Mouse (Mus musculus): ENCODE measurements around the gene Ergic1.

Gene Ergic1

DNA sequence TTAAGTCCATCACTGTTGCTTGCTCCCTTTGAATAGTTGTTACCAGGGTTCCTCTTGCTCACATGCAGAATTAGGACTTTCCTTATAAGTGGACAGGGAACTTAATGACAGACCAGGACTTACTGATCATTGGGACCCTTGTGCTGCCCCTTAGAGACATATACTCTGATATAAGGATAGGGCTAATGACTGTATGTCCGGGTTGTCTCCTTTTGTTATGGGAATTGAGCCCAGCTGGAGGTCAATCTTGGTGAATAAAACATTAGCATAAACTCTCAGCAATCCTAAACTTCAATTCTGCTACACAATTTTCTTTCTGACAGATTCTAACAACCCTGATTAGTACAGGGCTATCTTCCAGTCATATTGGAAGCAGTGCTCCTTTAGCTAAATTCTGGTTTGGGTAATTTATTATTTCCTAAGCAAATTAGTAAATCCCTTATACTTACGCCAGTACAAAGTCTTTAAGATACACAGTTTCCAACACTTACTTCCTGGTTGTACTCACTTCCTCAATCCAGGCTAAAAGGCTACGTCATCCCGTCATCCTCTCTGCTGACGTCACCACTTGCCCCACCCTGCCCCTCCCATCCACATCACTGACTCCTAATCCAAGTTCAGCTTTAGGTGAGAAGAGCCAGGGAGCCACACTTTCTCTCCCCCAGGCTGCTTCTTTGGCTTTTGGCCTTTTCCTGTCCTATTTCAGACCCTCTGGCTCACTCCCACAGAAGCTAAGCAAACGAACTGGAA is 23.4 kb upstream of the Ergic1 start:
- no peak for DNase-seq (ENCODE audit: extremely low spot score)

DNA sequence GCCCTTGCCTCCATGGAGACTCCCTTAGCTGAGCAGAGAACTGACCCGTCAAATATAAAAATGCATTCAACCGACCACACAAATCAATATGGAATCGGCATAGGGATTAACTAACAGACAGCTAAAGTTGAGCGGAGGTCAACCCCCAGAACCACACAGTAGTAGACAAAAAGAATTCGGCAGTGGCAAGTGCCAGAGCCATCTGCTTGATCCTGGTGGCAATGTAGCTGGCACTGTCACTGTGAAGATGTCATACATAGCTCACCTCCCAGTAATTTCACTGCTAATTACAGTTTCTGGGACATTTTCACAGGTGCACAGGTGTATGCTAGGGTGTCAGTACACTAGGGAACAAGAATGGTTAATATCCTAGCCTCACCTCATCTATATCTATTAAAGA is 21.2 kb upstream of the Ergic1 start:
- DNase-seq (ENCODE audit: extremely low spot score), result no peak

DNA sequence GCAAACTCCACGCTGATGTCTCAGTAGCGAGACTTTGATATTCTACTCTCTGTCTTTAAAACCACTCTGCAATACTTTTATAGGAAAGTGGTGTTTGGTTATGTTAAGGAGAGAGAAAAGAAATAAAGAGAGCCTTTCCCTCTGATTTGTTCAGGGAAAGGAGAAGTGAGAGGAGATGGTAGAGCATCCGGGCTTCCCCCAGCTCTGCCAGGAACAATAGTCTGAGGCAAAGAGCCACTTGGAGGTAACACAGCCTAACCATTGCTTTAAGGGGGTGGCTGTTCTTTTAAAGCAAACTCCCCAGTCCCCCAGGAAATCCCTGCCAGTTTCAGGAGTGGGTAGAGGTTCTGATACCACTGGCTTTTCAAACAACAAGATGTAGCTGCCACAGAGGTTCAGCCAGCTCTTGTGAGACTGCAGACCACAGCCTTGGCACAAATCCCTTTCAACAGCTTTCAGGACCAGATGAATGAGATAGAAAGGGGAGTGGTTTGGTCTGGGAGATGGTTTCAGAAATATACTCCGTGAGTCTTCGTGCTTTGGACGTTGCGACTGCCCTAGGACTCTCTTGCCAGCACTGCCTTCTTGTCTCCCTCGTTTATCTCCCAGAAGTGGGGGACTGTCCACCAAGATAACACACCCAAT is 16.8 kb upstream of the Ergic1 start:
- no peak for DNase-seq (ENCODE audit: extremely low spot score)

DNA sequence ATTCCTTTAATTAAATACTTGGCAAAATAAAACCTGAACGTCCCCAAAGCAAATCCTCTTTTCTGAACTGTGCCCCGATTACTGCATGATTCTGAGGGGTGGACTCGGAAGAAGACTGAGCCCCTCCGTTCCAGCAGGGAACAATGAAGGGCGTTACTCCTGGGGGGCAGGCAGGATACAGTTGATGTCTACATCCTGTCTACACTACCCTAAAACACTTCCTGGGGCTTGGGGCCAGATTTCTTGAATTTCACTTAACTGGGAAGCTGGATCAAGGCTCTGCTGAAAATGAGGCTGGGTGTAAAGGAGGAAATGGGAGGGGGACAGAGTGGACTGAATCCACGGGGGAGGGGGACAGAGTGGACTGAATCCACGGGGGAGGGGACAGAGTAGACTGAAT is 13.5 kb upstream of the Ergic1 start:
- no peak for DNase-seq (ENCODE audit: extremely low spot score)

DNA sequence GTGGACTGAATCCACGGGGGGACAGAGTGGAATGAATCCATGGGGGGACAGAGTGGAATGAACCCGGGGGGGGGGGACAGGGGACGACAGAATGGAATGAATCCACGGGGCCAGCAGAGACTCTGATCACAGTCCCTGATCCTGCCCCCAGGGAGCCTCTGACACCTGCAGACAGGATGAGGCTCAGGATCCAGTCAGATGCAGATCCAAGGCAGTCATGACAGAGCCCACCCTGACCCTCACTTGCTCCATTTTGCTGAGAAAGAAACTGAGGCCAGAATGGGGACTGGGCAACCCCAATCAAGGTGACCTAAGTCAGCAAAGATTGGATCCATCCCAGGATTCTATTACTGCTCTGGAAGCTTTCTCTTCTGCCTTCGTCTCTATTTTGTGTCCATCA is 12.7 kb upstream of the Ergic1 start:
- DNase-seq (ENCODE audit: extremely low spot score), result no peak

DNA sequence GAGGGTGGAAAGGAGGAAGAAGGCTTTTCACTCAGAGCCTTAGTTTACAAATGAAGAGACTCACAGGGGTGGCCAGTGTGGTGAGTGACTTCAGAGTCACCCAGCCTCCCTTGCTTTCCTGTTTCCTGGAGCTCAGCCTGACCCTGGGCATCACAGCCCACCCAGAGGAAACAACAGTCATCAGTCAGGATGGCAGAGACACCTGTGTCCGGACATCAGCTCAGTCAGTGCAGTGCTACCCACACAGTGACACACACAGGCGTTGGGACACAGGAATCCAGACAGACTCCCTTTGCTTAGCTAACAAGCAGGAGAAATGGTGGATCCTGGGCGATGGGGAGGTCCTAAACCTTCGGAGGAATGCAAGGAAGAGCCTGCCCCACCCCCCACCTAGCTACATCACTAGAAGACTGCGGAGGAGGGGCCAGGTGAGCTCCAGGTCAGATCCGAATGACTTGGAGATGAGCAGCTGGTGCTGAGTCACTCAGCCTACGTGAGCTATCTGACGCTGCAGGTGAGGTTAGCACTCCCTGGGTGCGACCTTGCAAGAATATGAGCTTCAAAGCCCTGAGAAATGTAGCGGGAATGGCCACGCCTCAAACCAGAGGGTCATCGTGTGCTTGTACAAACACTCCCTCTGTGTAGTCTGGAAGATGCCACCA is 12.0 kb upstream of the Ergic1 start:
- peak; percentile 22 for DNase-seq (ENCODE audit: extremely low spot score)

DNA sequence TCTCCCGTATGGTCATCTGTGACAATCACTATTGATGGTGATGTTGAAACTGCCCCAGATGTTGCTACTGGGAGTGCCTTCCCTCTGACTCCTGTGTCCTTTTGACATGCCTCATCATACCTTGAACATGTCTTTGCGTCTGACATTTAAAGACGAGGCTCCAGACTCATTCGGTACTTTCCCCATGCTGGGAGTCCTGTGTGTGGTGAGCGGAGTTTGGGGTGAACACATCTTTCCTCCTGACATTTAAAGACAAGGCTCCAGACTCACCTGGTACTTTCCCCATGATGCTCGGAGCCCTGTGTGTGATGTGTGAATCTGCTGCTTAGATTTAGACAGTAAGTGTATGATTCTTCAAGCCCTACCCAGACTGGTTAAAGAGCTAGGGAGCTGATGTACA is 10.2 kb upstream of the Ergic1 start:
- DNase-seq (ENCODE audit: extremely low spot score), result no peak

DNA sequence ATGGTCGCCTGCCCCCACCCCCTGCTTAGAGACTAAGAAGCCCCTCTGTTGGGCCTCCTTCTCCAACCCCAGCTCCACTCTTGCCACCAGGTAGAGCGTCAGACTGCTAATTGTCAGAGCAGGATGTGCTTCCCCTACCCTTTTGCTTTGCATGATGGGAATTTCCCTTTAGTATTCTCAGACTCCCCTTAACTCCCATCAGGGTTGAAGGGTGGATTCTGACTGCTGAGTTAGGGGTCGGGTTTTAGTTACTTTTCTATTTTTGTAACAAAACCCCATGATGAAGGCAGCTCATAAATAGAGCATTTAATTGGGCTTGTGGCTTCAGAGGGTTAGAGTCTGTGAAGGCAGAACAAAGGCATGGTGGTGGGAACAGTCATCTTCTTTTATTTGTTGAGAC is 8.3 kb upstream of the Ergic1 start:
- no peak for DNase-seq (ENCODE audit: extremely low spot score)

DNA sequence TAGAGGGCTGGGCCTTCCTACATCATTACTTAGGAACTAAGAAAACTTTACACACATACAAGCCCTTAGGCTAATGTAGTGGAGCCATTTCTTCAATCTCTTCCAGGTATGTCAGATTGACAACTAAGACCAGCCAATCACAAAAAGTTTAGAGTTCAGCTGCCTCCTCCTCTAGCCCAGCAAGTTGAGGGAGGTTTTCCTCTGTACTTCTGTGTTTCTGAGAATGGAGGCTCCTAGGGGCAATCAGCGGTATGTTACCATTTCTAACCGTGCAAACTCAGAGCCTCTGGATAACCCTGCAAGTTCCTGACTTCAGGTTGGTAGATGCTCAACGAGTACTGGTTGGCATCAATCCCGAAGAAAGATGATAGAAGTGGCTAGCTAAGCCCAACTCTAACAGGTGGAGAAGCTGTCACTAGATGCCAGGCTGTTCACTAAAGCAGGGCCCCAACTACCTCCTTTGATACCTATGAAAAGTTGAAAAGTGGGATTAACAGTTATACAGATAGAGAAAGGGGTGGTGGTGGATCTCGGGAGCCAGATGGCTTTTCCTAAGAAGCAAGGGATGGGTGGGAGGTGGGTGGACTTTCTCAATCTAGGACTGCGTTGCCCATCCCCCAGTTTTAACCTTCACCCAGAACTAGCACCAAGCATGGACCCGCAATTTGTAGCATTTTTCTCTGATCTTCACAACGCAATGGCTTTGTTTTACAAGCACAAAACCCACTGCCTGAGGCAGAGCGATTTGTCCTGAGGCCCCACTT is 581 bp upstream of the Ergic1 start:
- peak; percentile 14 for DNase-seq (ENCODE audit: extremely low spot score)

DNA sequence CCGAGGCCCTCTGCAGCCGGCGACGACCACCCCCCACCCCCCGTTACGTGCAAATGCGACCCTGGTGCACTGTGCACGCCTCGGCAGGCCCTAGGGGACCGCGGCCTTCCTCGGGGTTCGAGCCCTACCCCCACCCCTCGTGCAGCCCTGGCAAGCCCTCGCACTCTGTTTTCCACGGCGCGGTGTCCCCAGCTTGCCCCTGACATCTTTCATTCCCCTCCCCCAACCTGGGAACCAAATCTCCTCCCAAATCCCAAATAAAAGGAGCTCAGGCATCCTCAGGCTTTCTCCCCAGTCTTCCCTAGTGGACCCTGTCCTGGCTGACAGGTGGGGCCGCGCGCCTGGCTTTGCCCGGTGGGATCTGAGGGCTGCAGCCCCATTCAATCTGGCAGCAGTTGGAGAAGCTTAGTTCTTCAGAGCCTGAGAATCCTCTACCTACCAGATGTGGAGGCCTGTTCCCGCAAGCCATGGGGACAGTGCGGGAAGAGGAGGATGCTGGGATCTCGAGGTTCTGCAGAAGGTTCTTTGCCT is 427 bp downstream of the Ergic1 start, which contains the start of gene Dusp1:
Gene Dusp1, minus strand, starts transcription at position 478 of the 531 bp plus-strand sequence.
- DNase-seq (ENCODE audit: extremely low spot score), result no peak

DNA sequence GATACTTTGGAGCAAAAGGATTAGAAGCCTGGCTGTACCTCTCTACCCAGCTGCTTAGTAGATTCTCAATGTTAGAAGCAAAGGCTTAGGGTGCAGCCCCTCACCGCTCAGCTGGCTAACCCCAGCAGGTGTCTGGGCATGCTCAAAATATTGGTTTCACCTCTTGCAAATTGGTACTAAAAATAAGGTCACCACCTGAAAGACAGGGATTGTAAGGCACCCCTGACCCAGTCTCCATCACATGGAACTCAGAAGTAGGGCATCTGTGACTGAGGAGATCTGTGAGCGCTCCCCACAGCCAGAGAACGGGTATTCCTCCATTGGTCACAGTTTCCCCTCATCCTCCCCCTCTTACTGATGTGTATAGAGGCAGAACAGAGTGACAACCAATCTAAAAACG is 1.0 kb downstream of the Ergic1 start:
- no peak for DNase-seq (ENCODE audit: extremely low spot score)

DNA sequence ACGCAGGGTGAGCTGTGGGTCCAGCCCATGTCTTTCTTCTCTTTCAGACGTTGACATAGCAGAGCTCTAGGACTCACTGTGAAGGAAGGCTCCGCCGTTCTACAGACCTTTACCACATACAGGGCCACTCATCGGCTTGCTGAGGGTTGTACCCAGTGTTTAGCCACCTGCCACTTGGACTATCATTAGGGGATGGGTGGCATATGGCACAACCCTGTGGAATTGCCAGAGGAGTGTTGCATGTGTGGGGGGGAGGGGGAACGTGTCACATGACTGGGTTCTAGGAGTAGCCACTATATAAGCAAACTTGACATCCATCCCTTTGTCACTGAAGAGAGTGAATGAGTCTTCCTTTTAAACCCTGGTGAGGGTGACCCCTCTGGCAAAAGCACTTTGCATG is 2.2 kb downstream of the Ergic1 start:
- DNase-seq (ENCODE audit: extremely low spot score), result no peak

DNA sequence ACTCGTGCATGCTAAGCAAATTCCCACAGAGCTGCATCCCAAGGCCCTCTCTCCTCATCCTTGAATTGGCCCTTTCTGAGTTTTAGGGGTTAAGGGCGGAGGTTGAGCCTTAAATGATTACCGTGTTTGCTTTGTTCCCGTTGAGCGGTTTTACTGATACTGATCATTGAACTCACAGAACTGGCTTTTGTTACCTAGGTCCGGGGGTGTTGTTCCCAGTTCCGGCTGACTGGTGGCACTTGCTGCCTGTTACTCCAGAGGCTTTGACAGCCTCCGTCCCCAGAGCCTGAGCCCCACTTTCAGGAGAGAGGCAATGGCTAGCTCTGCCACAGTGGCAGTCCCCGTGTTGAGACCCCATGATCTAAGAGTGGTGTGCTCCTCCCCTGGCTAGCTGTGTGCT is 3.1 kb downstream of the Ergic1 start:
- DNase-seq (ENCODE audit: extremely low spot score), result no peak

DNA sequence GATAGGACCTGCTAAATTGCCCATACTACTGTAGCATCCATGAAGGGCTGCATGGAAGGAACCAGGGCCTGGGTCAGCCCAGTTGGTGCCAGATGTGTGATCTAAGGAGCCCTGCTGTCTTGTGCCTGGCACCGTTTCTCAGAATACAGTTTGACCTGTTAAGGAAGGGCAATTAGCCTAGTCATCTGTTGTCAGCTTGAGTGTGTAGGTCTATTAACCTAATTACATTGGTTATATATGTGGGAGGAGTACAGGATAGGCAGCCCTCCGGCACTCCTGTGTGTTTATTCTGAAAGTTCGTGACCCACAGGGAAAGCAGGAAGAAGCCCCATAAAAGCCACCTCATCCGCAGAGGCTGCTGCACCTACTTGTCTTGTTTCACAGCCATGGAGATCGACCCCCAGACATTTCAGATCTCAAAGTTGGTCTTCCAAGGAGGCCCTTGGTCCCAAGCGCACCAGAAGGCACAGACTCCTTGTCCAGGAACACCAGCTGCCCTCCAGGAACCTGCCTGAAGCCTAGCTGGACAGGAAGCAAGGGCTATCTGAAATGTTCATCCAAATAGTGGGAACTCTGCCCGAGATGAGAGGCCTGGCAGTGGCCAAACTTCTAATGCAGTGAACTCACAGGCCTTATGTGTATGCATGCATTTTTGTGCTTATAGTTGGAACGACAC is 6.0 kb downstream of the Ergic1 start:
- no peak for DNase-seq (ENCODE audit: extremely low spot score)

DNA sequence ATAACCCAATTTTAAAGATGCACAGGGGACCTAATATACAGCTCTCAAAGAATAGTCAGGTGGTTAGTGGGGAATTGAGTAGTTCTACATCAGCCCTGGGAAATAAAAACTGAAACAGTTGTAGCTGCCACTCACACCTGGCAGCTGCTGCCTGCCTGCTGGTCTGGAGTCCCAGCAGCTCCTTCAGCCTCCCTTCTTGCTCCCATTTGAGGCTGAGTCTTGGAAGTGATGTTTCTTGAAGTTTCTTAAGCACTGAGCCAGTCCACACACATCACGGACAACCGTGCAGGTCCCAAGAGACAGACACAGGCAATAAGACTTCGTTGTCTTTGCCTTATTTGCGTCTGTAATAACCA is 6.5 kb downstream of the Ergic1 start:
- DNase-seq (ENCODE audit: extremely low spot score), result no peak

DNA sequence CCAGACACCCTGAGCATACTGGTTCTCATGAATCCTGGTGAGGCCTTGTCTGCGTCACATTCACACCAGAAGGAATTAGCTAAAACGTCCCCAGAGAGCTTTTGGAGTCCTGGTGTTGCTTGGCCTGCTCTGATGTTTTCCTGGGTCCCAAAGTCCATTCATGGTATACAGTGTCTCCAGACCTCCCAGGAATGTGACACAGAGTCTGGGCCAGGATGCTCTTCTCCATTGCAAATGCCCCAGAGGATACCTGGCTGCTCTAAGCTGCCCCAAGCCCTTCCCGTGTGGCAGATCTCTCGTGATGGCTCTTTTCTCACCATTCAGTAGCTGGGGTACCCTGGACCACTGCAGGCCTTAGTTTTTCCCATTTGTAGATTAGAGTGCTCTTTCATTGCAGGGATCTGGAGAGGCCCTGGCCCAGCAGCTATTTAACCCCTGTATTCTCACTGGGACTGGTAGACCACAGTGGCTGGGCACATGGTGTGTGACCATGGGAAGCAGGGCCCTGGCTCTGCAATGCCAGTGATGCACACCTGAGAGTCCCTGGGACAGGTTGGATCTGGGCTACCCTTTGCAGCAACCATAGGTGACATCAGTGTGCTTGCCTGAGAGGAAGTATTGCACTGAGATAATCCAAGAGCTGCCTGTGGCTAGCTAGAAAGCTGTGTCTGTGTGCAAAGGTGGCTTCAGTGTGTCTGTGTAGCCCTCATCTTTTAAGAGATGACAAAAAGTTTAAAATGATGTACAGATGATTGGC is 8.5 kb downstream of the Ergic1 start:
- no peak for DNase-seq (ENCODE audit: extremely low spot score)

DNA sequence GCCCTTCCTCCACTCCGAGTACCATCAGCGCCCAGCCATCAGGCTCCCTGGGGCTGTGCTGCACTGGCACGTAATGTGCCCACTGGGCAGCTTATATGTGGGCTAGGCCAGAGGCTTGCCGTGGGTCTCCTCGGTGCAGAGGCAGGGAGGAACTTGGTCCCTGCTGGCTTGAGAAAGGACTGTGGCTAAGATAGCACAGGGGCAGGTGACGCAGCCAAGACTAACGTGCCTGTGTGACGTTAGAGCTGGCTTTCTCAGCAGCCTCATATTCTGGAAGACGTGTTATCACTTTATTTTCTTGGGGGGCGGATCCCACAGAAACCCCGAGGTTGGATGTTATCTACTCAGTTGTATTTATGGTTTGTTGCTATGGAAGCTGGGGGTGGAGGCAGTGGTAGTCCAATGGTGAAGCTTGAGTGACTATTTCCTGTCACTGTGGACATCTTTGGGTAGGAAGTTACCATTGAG is 9.4 kb downstream of the Ergic1 start:
- DNase-seq (ENCODE audit: extremely low spot score), result no peak

DNA sequence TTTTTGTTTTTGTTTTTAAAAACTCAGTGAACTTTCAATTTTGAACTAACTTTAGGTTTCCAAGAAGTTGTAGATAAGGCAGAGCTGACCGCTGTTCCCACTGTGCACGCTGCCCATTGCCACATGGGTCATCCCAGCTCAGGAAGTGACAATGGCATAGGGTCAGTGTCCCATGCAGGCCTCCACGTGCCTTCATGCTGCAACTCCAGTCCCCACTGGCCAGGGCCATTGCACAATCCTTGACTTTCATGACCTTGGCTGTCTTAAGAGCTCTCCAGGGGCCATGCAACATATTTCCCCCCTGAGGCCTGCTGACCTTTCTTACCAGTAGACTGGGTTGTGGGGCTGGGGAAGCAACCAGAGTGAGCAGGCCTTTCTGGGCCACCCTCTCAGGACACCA is 10.1 kb downstream of the Ergic1 start:
- DNase-seq (ENCODE audit: extremely low spot score), result no peak

DNA sequence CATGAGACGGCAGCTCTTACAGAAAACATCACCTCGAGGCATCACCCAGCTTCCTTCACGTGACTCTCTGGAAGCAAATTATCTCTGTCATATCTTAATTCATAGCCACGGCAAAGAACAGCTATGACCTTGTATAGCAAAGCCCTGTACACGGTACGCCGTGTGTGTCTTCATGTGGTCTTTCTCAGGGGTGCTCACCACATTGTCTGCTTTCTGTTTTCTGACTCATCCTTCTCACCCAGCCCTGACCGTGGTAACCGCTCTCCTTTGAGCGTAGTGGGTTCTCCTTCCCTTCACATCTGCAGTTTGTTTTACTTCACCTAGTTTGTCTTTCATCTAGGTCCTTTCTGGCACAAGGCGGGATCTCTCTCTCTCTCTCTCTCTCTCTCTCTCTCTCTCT is 11.0 kb downstream of the Ergic1 start:
- DNase-seq (ENCODE audit: extremely low spot score), result no peak

DNA sequence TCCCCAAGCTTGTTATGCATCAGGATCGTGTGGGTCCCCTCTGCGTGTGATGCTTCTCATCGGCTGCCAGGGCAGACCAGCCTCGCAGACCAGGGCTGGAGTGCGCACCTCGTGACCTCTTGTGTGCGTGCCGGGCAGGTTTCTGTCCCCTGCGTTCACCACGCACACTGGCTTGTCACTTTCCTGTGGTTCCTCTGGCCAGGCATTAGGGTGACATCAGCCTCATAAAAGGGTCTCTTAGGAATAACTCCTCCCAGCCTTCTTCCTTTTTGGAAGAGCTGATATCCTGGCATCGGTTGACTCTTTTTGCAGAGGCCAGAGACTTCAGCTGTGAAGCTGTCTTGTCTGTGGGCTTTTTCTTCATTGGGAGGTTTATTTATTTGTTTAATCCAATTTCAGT is 12.8 kb downstream of the Ergic1 start:
- DNase-seq (ENCODE audit: extremely low spot score), result no peak

DNA sequence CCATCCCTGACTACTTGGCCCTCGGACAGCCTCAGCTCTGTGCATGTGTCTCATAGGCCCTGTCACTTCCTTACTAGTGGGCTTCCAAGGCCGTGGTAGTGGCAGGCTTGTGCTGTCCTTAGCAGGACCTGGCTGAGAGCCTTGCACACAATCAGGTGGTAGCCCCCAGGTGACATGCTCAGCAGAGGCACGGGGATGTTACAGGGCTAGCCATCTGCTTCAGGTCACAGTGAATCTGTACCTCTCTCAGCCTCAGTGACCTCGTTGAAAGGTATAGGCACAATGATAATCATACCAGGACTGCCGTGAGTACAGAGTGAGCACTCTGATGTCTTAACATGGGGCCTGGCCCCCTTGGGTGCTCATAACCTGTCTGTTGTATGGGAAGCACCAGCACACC is 13.4 kb downstream of the Ergic1 start:
- DNase-seq (ENCODE audit: extremely low spot score), result no peak

All from embryo, embryonic 9.5 days (tissue).